ENCODE assay signal across 24 mouse cellular contexts in the genomic region with DNA sequence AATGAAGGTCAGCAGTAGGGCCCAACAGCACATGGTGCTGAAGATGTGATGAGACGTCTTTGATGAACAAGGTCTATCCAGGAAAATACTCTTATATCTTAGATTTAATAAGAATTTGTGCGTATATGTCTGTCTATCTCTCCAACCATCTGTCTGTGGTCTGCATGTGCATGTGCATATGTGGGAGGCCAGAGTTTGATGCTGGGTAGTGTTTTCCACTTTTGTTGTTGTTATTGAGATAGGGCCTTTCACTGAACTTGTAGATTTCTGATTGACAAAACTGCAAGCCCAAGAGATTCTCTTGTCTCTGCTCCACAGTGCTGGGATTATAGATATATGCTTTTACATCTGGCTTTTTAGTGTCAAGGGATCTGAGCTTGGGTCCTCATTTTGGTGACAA.
DNase-seq lines count a peak whose midpoint lies in the region; ATAC-seq and TF ChIP-seq lines count a peak whose summit lies in the region.
"Had no signal": no experiment of that assay in that cellular context is flagged by ENCODE, and none has a peak within 500 bp of the region (broad histone marks: within the 10 kb centered on the region; RNA-seq: fewer than 3 reads in every experiment).

No protein-coding gene starts in this region.

- no peaks in the 10 kb centered on the region for H3K27me3 ChIP-seq in liver, embryonic 12.5 days (replicated peaks)
- H3K27me3 ChIP-seq in liver, embryonic 16.5 days (ENCODE audit: control insufficient read depth, insufficient read depth, low read depth, low read length): no peaks in the 10 kb centered on the region
- no peaks in the 10 kb centered on the region for H3K27me3 ChIP-seq in kidney, adult 2 months (replicated peaks; ENCODE audit: control insufficient read depth, insufficient read depth, low read length)
- no peaks in the 10 kb centered on the region for H3K27me3 ChIP-seq in limb, embryonic 10.5 days (ENCODE audit: low read depth, poor library complexity, severe bottlenecking)
- H3K27me3 ChIP-seq: CH12.LX; embryonic facial prominence, embryonic 12.5 days; embryonic facial prominence, embryonic 15.5 days; hindbrain, embryonic 12.5 days; hindbrain, embryonic 15.5 days had no signal

- DNase-seq in liver: no peak
- DNase-seq in kidney, adult 2 months: no peak
- DNase-seq in limb, embryonic 10.5 days (ENCODE audit: low spot score): no peak
- no peak for DNase-seq in layer of hippocampus, adult 9-10 months (ENCODE audit: low spot score)
- DNase-seq: adrenal gland, adult 8-10 months; adrenal gland, postnatal 25 days; B cell, adult 2 months; cerebellum, adult 11-12 months; cerebellum, adult 9-10 months; cerebellum, postnatal 14 days; forebrain, postnatal 0 days; gastrocnemius, adult 2 months; gastrocnemius, postnatal 14 days; heart, adult 11 months had no signal

- H3K9me3 ChIP-seq in liver, embryonic 12.5 days (replicated peaks): no peaks in the 10 kb centered on the region
- no peaks in the 10 kb centered on the region for H3K9me3 ChIP-seq in liver, embryonic 16.5 days (replicated peaks; ENCODE audit: control insufficient read depth, low read length)
- no peaks in the 10 kb centered on the region for H3K9me3 ChIP-seq in limb, embryonic 10.5 days (replicated peaks)
- H3K9me3 ChIP-seq: embryonic facial prominence, embryonic 12.5 days; embryonic facial prominence, embryonic 15.5 days; hindbrain, embryonic 12.5 days; hindbrain, embryonic 15.5 days had no signal

- 27% methylated on average over 2 of the region's 2 CpGs for WGBS in liver, embryonic 12.5 days (ENCODE audit: insufficient replicate concordance)
- 26% methylated on average over 2 of the region's 2 CpGs for WGBS in liver, embryonic 16.5 days (ENCODE audit: insufficient replicate concordance)
- 90% methylated on average over 2 of the region's 2 CpGs for WGBS in kidney, adult 2 months
- WGBS in limb, embryonic 10.5 days: 90% methylated on average over 2 of the region's 2 CpGs

- peaks cover 95% of the 10 kb centered on the region for H3K36me3 ChIP-seq in liver, embryonic 12.5 days
- peaks cover 70% of the 10 kb centered on the region for H3K36me3 ChIP-seq in liver, embryonic 16.5 days (ENCODE audit: control insufficient read depth, insufficient read depth)
- peaks cover 3% of the 10 kb centered on the region for H3K36me3 ChIP-seq in kidney, adult 2 months (ENCODE audit: control insufficient read depth, insufficient read depth, low read length)
- H3K36me3 ChIP-seq in limb, embryonic 10.5 days: peaks cover 30% of the 10 kb centered on the region
- H3K36me3 ChIP-seq: embryonic facial prominence, embryonic 12.5 days had no signal

- ATAC-seq in liver, embryonic 12.5 days: peak; percentile 59; the same call in 1 of the 2 replicates
- 0 out of 2 replicates have a peak, but pooled peaks have one; percentile 5 for ATAC-seq in common myeloid progenitor, adult 5-6 weeks (replicated peaks; ENCODE audit: low read depth, poor library complexity, severe bottlenecking)
- ATAC-seq in liver, embryonic 16.5 days (ENCODE audit: low read depth): 0 out of 2 replicates have a peak, but pooled peaks have one; percentile 24
- ATAC-seq: forebrain, embryonic 14.5 days; forebrain, postnatal 0 days had no signal

- H3K4me2 ChIP-seq in liver, embryonic 12.5 days: no peak overlapping the region
- no peak overlapping the region for H3K4me2 ChIP-seq in liver, embryonic 16.5 days (ENCODE audit: low read depth, low read length)
- H3K4me2 ChIP-seq: embryonic facial prominence, embryonic 12.5 days; embryonic facial prominence, embryonic 15.5 days; heart, embryonic 11.5 days; hindbrain, embryonic 12.5 days; hindbrain, embryonic 15.5 days had no signal

- no peak for TF ChIP-seq CTCF in kidney, adult 2 months (conservative IDR thresholded peaks at IDR 0.05; ENCODE audit: insufficient read depth, insufficient read length, low read depth, low read length)

- H3K4me3 ChIP-seq in liver, embryonic 12.5 days: no peak overlapping the region
- H3K4me3 ChIP-seq in liver, embryonic 16.5 days (ENCODE audit: low read depth, low read length): no peak overlapping the region
- H3K4me3 ChIP-seq in kidney, adult 2 months (ENCODE audit: insufficient read depth, low read depth, low read length): no peak overlapping the region
- no peak overlapping the region for H3K4me3 ChIP-seq in limb, embryonic 10.5 days
- H3K4me3 ChIP-seq: embryonic facial prominence, embryonic 12.5 days; embryonic facial prominence, embryonic 15.5 days; gastrocnemius, adult 2 months; hindbrain, embryonic 12.5 days; hindbrain, embryonic 15.5 days had no signal

- TF ChIP-seq POLR2A in kidney, adult 2 months (IDR thresholded peaks at IDR 0.05; ENCODE audit: low read depth, low read length): no peak

- H3K9ac ChIP-seq in liver, embryonic 12.5 days: no peak overlapping the region
- H3K9ac ChIP-seq in liver, embryonic 16.5 days (ENCODE audit: low read depth, low read length): no peak overlapping the region
- H3K9ac ChIP-seq: embryonic facial prominence, embryonic 12.5 days; embryonic facial prominence, embryonic 15.5 days; forebrain, postnatal 0 days; hindbrain, embryonic 12.5 days; hindbrain, embryonic 15.5 days had no signal

- H3K27ac ChIP-seq in liver, embryonic 12.5 days: 0 out of 2 replicates have a peak overlapping the region, but pooled peaks have one; percentile 1
- no peak overlapping the region for H3K27ac ChIP-seq in liver, embryonic 16.5 days (ENCODE audit: low read length)
- no peak overlapping the region for H3K27ac ChIP-seq in kidney, adult 2 months (ENCODE audit: insufficient read depth, low read depth, low read length)
- H3K27ac ChIP-seq in limb, embryonic 10.5 days: no peak overlapping the region
- H3K27ac ChIP-seq: embryonic facial prominence, embryonic 12.5 days; embryonic facial prominence, embryonic 15.5 days; gastrocnemius, adult 2 months; hindbrain, embryonic 12.5 days; hindbrain, embryonic 15.5 days had no signal

- H3K4me1 ChIP-seq in liver, embryonic 12.5 days: peaks cover 44% of the 10 kb centered on the region
- no peaks in the 10 kb centered on the region; the same call in 1 of the 2 replicates for H3K4me1 ChIP-seq in liver, embryonic 16.5 days (ENCODE audit: control insufficient read depth, low read depth, low read length)
- H3K4me1 ChIP-seq in kidney, adult 2 months (ENCODE audit: control insufficient read depth, insufficient read depth, low read length): no peaks in the 10 kb centered on the region
- no peaks in the 10 kb centered on the region for H3K4me1 ChIP-seq in limb, embryonic 10.5 days
- H3K4me1 ChIP-seq: embryonic facial prominence, embryonic 12.5 days; embryonic facial prominence, embryonic 15.5 days; hindbrain, embryonic 12.5 days; hindbrain, embryonic 15.5 days had no signal

Comparison
In these comparisons a context has a peak if more than half of its experiments do, and no peak if none do; other contexts are left out.
1. ATAC-seq: peak in every context shown above with its lines; median percentile 59 in liver, embryonic 12.5 days; 24 in liver, embryonic 16.5 days; 5 in common myeloid progenitor, adult 5-6 weeks.